Mouse (Mus musculus): ENCODE measurements around the gene Gatad2b. TPM values are rescaled to one million over a fixed set of nuclear protein-coding genes. Genes with fewer than 3 reads are reported as not detected.
A peak's percentile ranks its signal among the peaks of the same experiment; 100 is the strongest.
"Not testable (repeated sequence)": the region's sequence is repeated elsewhere in the genome, so short reads cannot be mapped to it uniquely, and the experiment has no call there.

Gatad2b gene
- polyA plus RNA-seq, 1 experiment from 2014 or later = 15.2 TPM

GRCm38 (mm10) chr3:90289403-90289802, 3.6 kb upstream of the Gatad2b start:
- not testable (repeated sequence) for H3K4me2 ChIP-seq (replicated peaks); H3K27ac ChIP-seq (replicated peaks); ATAC-seq (replicated peaks); H3K27me3 ChIP-seq; H3K36me3 ChIP-seq; H3K9ac ChIP-seq (replicated peaks); H3K4me3 ChIP-seq; H3K9me3 ChIP-seq
- H3K4me1 ChIP-seq = peaks cover 11% of the 10 kb centered on the region
- 77% methylated on average over 3 of the region's 3 CpGs for WGBS

GRCm38 (mm10) chr3:90290602-90291001, 2.4 kb upstream of the Gatad2b start:
- no peak overlapping the region for H3K9ac ChIP-seq (replicated peaks)
- no peaks in the 10 kb centered on the region for H3K27me3 ChIP-seq
- 84% methylated on average over 1 of the region's 1 CpGs for WGBS
- peaks cover 23% of the 10 kb centered on the region for H3K4me1 ChIP-seq
- H3K27ac ChIP-seq (replicated peaks) = no peak overlapping the region
- no peak overlapping the region for H3K4me3 ChIP-seq
- H3K4me2 ChIP-seq (replicated peaks) = no peak overlapping the region
- H3K36me3 ChIP-seq = no peaks in the 10 kb centered on the region
- ATAC-seq (replicated peaks) = no peak
- H3K9me3 ChIP-seq = no peaks in the 10 kb centered on the region

GRCm38 (mm10) chr3:90291982-90292344, 1.0 kb upstream of the Gatad2b start:
- ATAC-seq (replicated peaks) = no peak
- Histone ChIP-seq H3K4me1 (peaks cover 35% of the 10 kb centered on the region), H3K9me3 (no peaks in the 10 kb centered on the region), H3K4me2 (replicated peaks) (peak overlapping the region; percentile 69), H3K4me3 (peak overlapping the region; percentile 84), H3K36me3 (no peaks in the 10 kb centered on the region), H3K9ac (replicated peaks) (peak overlapping the region; percentile 80), H3K27me3 (no peaks in the 10 kb centered on the region), H3K27ac (replicated peaks) (peak overlapping the region; percentile 97)
- WGBS = 37% methylated on average over 2 of the region's 2 CpGs

GRCm38 (mm10) chr3:90293352-90294063, 530 bp downstream of the Gatad2b start:
- peak overlapping the region; percentile 84 for H3K4me3 ChIP-seq
- no peaks in the 10 kb centered on the region for H3K36me3 ChIP-seq
- H3K4me2 ChIP-seq (replicated peaks) = peak overlapping the region; percentile 71
- peak; percentile 36 for ATAC-seq (replicated peaks)
- 2% methylated on average over 37 of the region's 68 CpGs for WGBS
- H3K9me3 ChIP-seq = no peaks in the 10 kb centered on the region
- H3K9ac ChIP-seq (replicated peaks) = peak overlapping the region; percentile 89
- peaks cover 37% of the 10 kb centered on the region for H3K4me1 ChIP-seq
- no peaks in the 10 kb centered on the region for H3K27me3 ChIP-seq
- peak overlapping the region; percentile 97 for H3K27ac ChIP-seq (replicated peaks)

GRCm38 (mm10) chr3:90294064-90294440, 1.1 kb downstream of the Gatad2b start:
- Histone ChIP-seq H3K4me2 (replicated peaks) (peak overlapping the region; percentile 71), H3K27ac (replicated peaks) (peak overlapping the region; percentile 97), H3K9ac (replicated peaks) (peak overlapping the region; percentile 89), H3K36me3 (no peaks in the 10 kb centered on the region), H3K27me3 (no peaks in the 10 kb centered on the region), H3K4me1 (peaks cover 37% of the 10 kb centered on the region), H3K4me3 (peak overlapping the region; percentile 84), H3K9me3 (no peaks in the 10 kb centered on the region)
- WGBS = 2% methylated on average over 11 of the region's 11 CpGs
- no peak for ATAC-seq (replicated peaks)

GRCm38 (mm10) chr3:90294651-90295050, 1.7 kb downstream of the Gatad2b start:
- Histone ChIP-seq H3K27ac (replicated peaks) (no peak overlapping the region), H3K4me1 (peaks cover 37% of the 10 kb centered on the region), H3K4me3 (peak overlapping the region; percentile 84), H3K9me3 (no peaks in the 10 kb centered on the region), H3K27me3 (no peaks in the 10 kb centered on the region), H3K9ac (replicated peaks) (peak overlapping the region; percentile 89), H3K36me3 (no peaks in the 10 kb centered on the region), H3K4me2 (replicated peaks) (peak overlapping the region; percentile 71)
- WGBS = 69% methylated on average over 2 of the region's 2 CpGs
- no peak for ATAC-seq (replicated peaks)

GRCm38 (mm10) chr3:90305801-90306200, 12.8 kb downstream of the Gatad2b start:
- H3K4me2 ChIP-seq (replicated peaks) = no peak overlapping the region
- H3K4me3 ChIP-seq = no peak overlapping the region
- H3K9ac ChIP-seq (replicated peaks) = no peak overlapping the region
- no peaks in the 10 kb centered on the region for H3K4me1 ChIP-seq
- no peaks in the 10 kb centered on the region for H3K9me3 ChIP-seq
- 79% methylated on average over 3 of the region's 3 CpGs for WGBS
- H3K27me3 ChIP-seq = no peaks in the 10 kb centered on the region
- no peaks in the 10 kb centered on the region for H3K36me3 ChIP-seq
- ATAC-seq (replicated peaks) = no peak
- H3K27ac ChIP-seq (replicated peaks) = no peak overlapping the region

- H3K9me3 ChIP-seq = no peaks in the 10 kb centered on the region
- no peak overlapping the region for H3K4me3 ChIP-seq
- no peaks in the 10 kb centered on the region for H3K27me3 ChIP-seq
- H3K27ac ChIP-seq (replicated peaks) = no peak overlapping the region
- ATAC-seq (replicated peaks) = no peak
- no peak overlapping the region for H3K9ac ChIP-seq (replicated peaks)
- no peak overlapping the region for H3K4me2 ChIP-seq (replicated peaks)
- H3K4me1 ChIP-seq = no peaks in the 10 kb centered on the region
- H3K36me3 ChIP-seq = no peaks in the 10 kb centered on the region
These were observed 16.6 kb downstream of the Gatad2b start for GRCm38 (mm10) chr3:90309589-90309988.

GRCm38 (mm10) chr3:90313367-90313766, 20.4 kb downstream of the Gatad2b start:
- Histone ChIP-seq H3K4me3 (no peak overlapping the region), H3K9me3 (no peaks in the 10 kb centered on the region), H3K9ac (replicated peaks) (no peak overlapping the region), H3K27ac (replicated peaks) (no peak overlapping the region), H3K4me2 (replicated peaks) (no peak overlapping the region), H3K36me3 (no peaks in the 10 kb centered on the region), H3K27me3 (no peaks in the 10 kb centered on the region), H3K4me1 (no peaks in the 10 kb centered on the region)
- ATAC-seq (replicated peaks) = no peak

- Histone ChIP-seq H3K27me3 (no peaks in the 10 kb centered on the region), H3K9me3 (no peaks in the 10 kb centered on the region), H3K36me3 (no peaks in the 10 kb centered on the region), H3K4me2 (replicated peaks) (no peak overlapping the region), H3K27ac (replicated peaks) (no peak overlapping the region), H3K9ac (replicated peaks) (no peak overlapping the region), H3K4me1 (no peaks in the 10 kb centered on the region), H3K4me3 (no peak overlapping the region)
- no peak for ATAC-seq (replicated peaks)
These were observed 21.3 kb downstream of the Gatad2b start for GRCm38 (mm10) chr3:90314241-90314640.

GRCm38 (mm10) chr3:90322289-90322688, 29.3 kb downstream of the Gatad2b start:
- peak overlapping the region; percentile 50 for H3K4me2 ChIP-seq (replicated peaks)
- peak overlapping the region; percentile 30 for H3K4me3 ChIP-seq
- peak overlapping the region; percentile 41 for H3K9ac ChIP-seq (replicated peaks)
- no peaks in the 10 kb centered on the region for H3K36me3 ChIP-seq
- H3K27me3 ChIP-seq = no peaks in the 10 kb centered on the region
- 17% methylated on average over 6 of the region's 6 CpGs for WGBS
- peak; percentile 57 for ATAC-seq (replicated peaks)
- peak overlapping the region; percentile 95 for H3K27ac ChIP-seq (replicated peaks)
- peaks cover 38% of the 10 kb centered on the region for H3K4me1 ChIP-seq
- H3K9me3 ChIP-seq = no peaks in the 10 kb centered on the region

- Histone ChIP-seq H3K9me3 (no peaks in the 10 kb centered on the region), H3K4me3 (peak overlapping the region; percentile 8; the same call in 1 of the 2 replicates), H3K27ac (replicated peaks) (peak overlapping the region; percentile 95), H3K27me3 (no peaks in the 10 kb centered on the region), H3K36me3 (no peaks in the 10 kb centered on the region), H3K4me2 (replicated peaks) (peak overlapping the region; percentile 50), H3K9ac (replicated peaks) (peak overlapping the region; percentile 33), H3K4me1 (peaks cover 38% of the 10 kb centered on the region)
- ATAC-seq (replicated peaks) = peak; percentile 96
- WGBS = 0% methylated on average over 5 of the region's 5 CpGs
These were observed 30.1 kb downstream of the Gatad2b start for GRCm38 (mm10) chr3:90323119-90323518.

GRCm38 (mm10) chr3:90332485-90332884, 39.5 kb downstream of the Gatad2b start:
- H3K4me2 ChIP-seq (replicated peaks) = no peak overlapping the region
- H3K27me3 ChIP-seq = no peaks in the 10 kb centered on the region
- no peaks in the 10 kb centered on the region for H3K36me3 ChIP-seq
- ATAC-seq (replicated peaks) = no peak
- H3K27ac ChIP-seq (replicated peaks) = no peak overlapping the region
- no peak overlapping the region for H3K4me3 ChIP-seq
- H3K9me3 ChIP-seq = no peaks in the 10 kb centered on the region
- peaks cover under 1% of the 10 kb centered on the region; the same call in 1 of the 2 replicates for H3K4me1 ChIP-seq
- no peak overlapping the region for H3K9ac ChIP-seq (replicated peaks)
- 92% methylated on average over 5 of the region's 5 CpGs for WGBS
